Mouse (Mus musculus) myocyte (in vitro differentiated cells): Measurements from ENCODE around the gene Lrrc61.
A peak's percentile ranks its signal among the peaks of the same experiment; 100 is the strongest.

Experiments used
- CEBPB ChIP-seq: IDR thresholded peaks from 2 replicates; pipeline ENCODE4 v1.6.1; 2011; ENCODE audit warnings: mild to moderate bottlenecking, moderate library complexity; ENCODE audit not compliant: poor library complexity, insufficient read depth, severe bottlenecking
- E2F4 ChIP-seq: IDR thresholded peaks from one replicate; pipeline ENCODE4 v1.6.1; 2011; ENCODE audit warnings: mild to moderate bottlenecking, control low read depth, moderate library complexity; ENCODE audit not compliant: insufficient read depth
- MAX ChIP-seq: IDR thresholded peaks from one replicate; pipeline ENCODE4 v1.6.1; 2011; ENCODE audit warnings: low read depth, mild to moderate bottlenecking, control low read depth
- MYOD1 ChIP-seq, 3 experiments: IDR thresholded peaks; one replicate each; pipeline ENCODE4 v1.6.1; 2011; ENCODE audit warnings: control low read depth in 2 of 3, low read depth in 2 of 3, mild to moderate bottlenecking in 2 of 3, moderate library complexity in 1 of 3; ENCODE audit not compliant: insufficient read length in 2 of 3, control insufficient read depth in 1 of 3
- MYOG ChIP-seq, 3 experiments: IDR thresholded peaks; one replicate each; pipeline ENCODE4 v1.6.1; 2011; ENCODE audit warnings: control low read depth in 2 of 3, low read depth in 2 of 3, mild to moderate bottlenecking in 2 of 3; ENCODE audit not compliant: insufficient read length in 2 of 3, control insufficient read depth in 1 of 3, insufficient read depth in 1 of 3
- POLR2A ChIP-seq: IDR thresholded peaks from one replicate; pipeline ENCODE4 v1.6.1; 2011; ENCODE audit warnings: low read depth, mild to moderate bottlenecking, control low read depth, moderate library complexity; ENCODE audit not compliant: insufficient read length
- POLR2AphosphoS2 ChIP-seq: IDR thresholded peaks from one replicate; pipeline ENCODE4 v1.6.1; 2011; ENCODE audit warnings: low read depth, control low read depth; ENCODE audit not compliant: insufficient read length
- REST ChIP-seq: IDR thresholded peaks from one replicate; pipeline ENCODE4 v1.6.1; 2011; ENCODE audit warnings: mild to moderate bottlenecking, control low read depth, moderate library complexity; ENCODE audit not compliant: insufficient read depth, insufficient read length
- SRF ChIP-seq: IDR thresholded peaks from one replicate; pipeline ENCODE4 v1.6.1; 2011; ENCODE audit warnings: low read depth; ENCODE audit not compliant: control insufficient read depth, insufficient read length
- TCF12 ChIP-seq: IDR thresholded peaks from one replicate; pipeline ENCODE4 v1.6.1; 2011; ENCODE audit warnings: mild to moderate bottlenecking, control low read depth; ENCODE audit not compliant: poor library complexity, insufficient read depth, severe bottlenecking
- TCF3 ChIP-seq: IDR thresholded peaks from one replicate; pipeline ENCODE4 v1.6.1; 2011; ENCODE audit warnings: low read depth, control low read depth; ENCODE audit not compliant: insufficient read length
- USF1 ChIP-seq: IDR thresholded peaks from one replicate; pipeline ENCODE4 v1.6.1; 2011; ENCODE audit warnings: low read depth, mild to moderate bottlenecking, control low read depth, moderate library complexity

GRCm38 (mm10) chr6:48510426-48510825 lies 44.2 kb upstream of the Lrrc61 start:
- TF ChIP-seq MYOG (IDR thresholded peaks at IDR 0.05; ENCODE audit: control insufficient read depth in 1 of 3, insufficient read depth in 1 of 3, insufficient read length in 2 of 3, low read depth in 2 of 3) (peak in 2 of 3 experiments; percentile 56 to 79), USF1 (no peak), MYOD1 (IDR thresholded peaks at IDR 0.05; ENCODE audit: control insufficient read depth in 1 of 3, insufficient read length in 2 of 3, low read depth in 2 of 3) (peak; percentile 70 to 90 (median 84)), POLR2A (no peak), POLR2AphosphoS2 (no peak), E2F4 (no peak), TCF12 (peak; percentile 73), MAX (no peak), TCF3 (peak; percentile 35), CEBPB (peak; percentile 33; the same call in 1 of the 2 replicates), SRF (no peak), REST (no peak)
